Mouse (Mus musculus): ENCODE measurements around the gene Cluap1. TPM values are rescaled to one million over a fixed set of nuclear protein-coding genes. Genes with fewer than 3 reads are reported as not detected.

Cluap1 gene
- polyA plus RNA-seq (2015; fragmentation: Nextera tagmentation; extraction: Ambion mirVana): 36.8 and 40.1 TPM in 2 replicates

- Histone ChIP-seq H3K27ac (replicated peaks) (peak within 1 kb of the TSS; percentile 79), H3K36me3 (peaks cover 42% of the 10 kb centered on the region), H3K4me2 (peak within 1 kb of the TSS; percentile 67), H3K9me3 (replicated peaks) (no peaks in the 10 kb centered on the region), H3K27me3 (replicated peaks) (no peaks in the 10 kb centered on the region), H3K4me3 (replicated peaks) (peak within 1 kb of the TSS; percentile 65), H3K4me1 (peaks cover 19% of the 10 kb centered on the region), H3K9ac (replicated peaks) (peak within 1 kb of the TSS; percentile 71)
- under 1% methylated on average over 33 of the region's 33 CpGs for WGBS
- ATAC-seq (ENCODE audit: low FRiP score): peak; percentile 94
Observed at GRCm38 (mm10) chr16:3908537-3909111, at the start of gene Cluap1, which contains the start of gene 1700037C18Rik. Cluap1 (plus strand) TSS chr16:3908801. 1700037C18Rik (minus strand) TSS chr16:3908689.

- no peaks in the 10 kb centered on the region for H3K27me3 ChIP-seq (replicated peaks)
- no peak for ATAC-seq (ENCODE audit: low FRiP score)
- WGBS: 97% methylated on average over 4 of the region's 4 CpGs
- no peak overlapping the region for H3K4me2 ChIP-seq
- no peak overlapping the region for H3K27ac ChIP-seq (replicated peaks)
- no peak overlapping the region for H3K9ac ChIP-seq (replicated peaks)
- no peak overlapping the region for H3K4me3 ChIP-seq (replicated peaks)
- H3K36me3 ChIP-seq: peaks cover 33% of the 10 kb centered on the region
- no peaks in the 10 kb centered on the region for H3K4me1 ChIP-seq
- H3K9me3 ChIP-seq (replicated peaks): no peaks in the 10 kb centered on the region
Observed at GRCm38 (mm10) chr16:3859254-3859653, 49.3 kb upstream of the Cluap1 start.

GRCm38 (mm10) chr16:3871815-3872214 lies 36.8 kb upstream of the Cluap1 start:
- peaks cover 16% of the 10 kb centered on the region for H3K36me3 ChIP-seq
- ATAC-seq (ENCODE audit: low FRiP score): peak; percentile 25
- H3K4me1 ChIP-seq: peaks cover 21% of the 10 kb centered on the region
- no peaks in the 10 kb centered on the region for H3K9me3 ChIP-seq (replicated peaks)
- WGBS: 2% methylated on average over 16 of the region's 16 CpGs
- peak overlapping the region; percentile 56 for H3K9ac ChIP-seq (replicated peaks)
- peak overlapping the region; percentile 57 for H3K27ac ChIP-seq (replicated peaks)
- peak overlapping the region; percentile 54 for H3K4me3 ChIP-seq (replicated peaks)
- H3K4me2 ChIP-seq: peak overlapping the region; percentile 82
- H3K27me3 ChIP-seq (replicated peaks): no peaks in the 10 kb centered on the region

GRCm38 (mm10) chr16:3872216-3873047 lies 36.2 kb upstream of the Cluap1 start, which contains the start of gene Naa60:
Naa60 (plus strand) TSS chr16:3872375.
- Histone ChIP-seq H3K9me3 (replicated peaks) (no peaks in the 10 kb centered on the region), H3K4me3 (replicated peaks) (peak within 1 kb of the TSS; percentile 54), H3K9ac (replicated peaks) (peak within 1 kb of the TSS; percentile 56), H3K4me1 (peaks cover 21% of the 10 kb centered on the region), H3K4me2 (peak within 1 kb of the TSS; percentile 82), H3K27me3 (replicated peaks) (no peaks in the 10 kb centered on the region), H3K36me3 (peaks cover 16% of the 10 kb centered on the region), H3K27ac (replicated peaks) (peak within 1 kb of the TSS; percentile 57)
- peak; percentile 97 for ATAC-seq (ENCODE audit: low FRiP score)
- 6% methylated on average over 47 of the region's 47 CpGs for WGBS

- Histone ChIP-seq H3K4me1 (peaks cover 19% of the 10 kb centered on the region), H3K27me3 (replicated peaks) (no peaks in the 10 kb centered on the region), H3K4me3 (replicated peaks) (no peak overlapping the region), H3K4me2 (no peak overlapping the region), H3K9me3 (replicated peaks) (no peaks in the 10 kb centered on the region), H3K9ac (replicated peaks) (no peak overlapping the region), H3K27ac (replicated peaks) (no peak overlapping the region), H3K36me3 (peaks cover 21% of the 10 kb centered on the region)
- WGBS: 99% methylated on average over 4 of the region's 4 CpGs
- no peak for ATAC-seq (ENCODE audit: low FRiP score)
Observed at GRCm38 (mm10) chr16:3876346-3876745, 32.3 kb upstream of the Cluap1 start.

- under 1% methylated on average over 86 of the region's 88 CpGs for WGBS
- Histone ChIP-seq H3K4me3 (replicated peaks) (peak within 1 kb of the TSS; percentile 83), H3K4me1 (peaks cover 38% of the 10 kb centered on the region), H3K4me2 (peak within 1 kb of the TSS; percentile 77), H3K27me3 (replicated peaks) (no peaks in the 10 kb centered on the region), H3K36me3 (0 out of 2 replicates have a peak, but pooled peaks cover 6% of the 10 kb centered on the region), H3K27ac (replicated peaks) (peak within 1 kb of the TSS; percentile 96), H3K9me3 (replicated peaks) (no peaks in the 10 kb centered on the region), H3K9ac (replicated peaks) (peak within 1 kb of the TSS; percentile 92)
- ATAC-seq (ENCODE audit: low FRiP score): peak; percentile 98
Observed at GRCm38 (mm10) chr16:3884201-3885064, 24.2 kb upstream of the Cluap1 start, which contains the start of the genes Zfp597 and Gm20695. Zfp597 (minus strand) TSS chr16:3884561. Gm20695 (plus strand) TSS chr16:3884648.

GRCm38 (mm10) chr16:3885065-3885670 lies 23.4 kb upstream of the Cluap1 start:
- Histone ChIP-seq H3K4me1 (peaks cover 38% of the 10 kb centered on the region), H3K27me3 (replicated peaks) (no peaks in the 10 kb centered on the region), H3K27ac (replicated peaks) (peak overlapping the region; percentile 96), H3K9ac (replicated peaks) (peak overlapping the region; percentile 92), H3K36me3 (0 out of 2 replicates have a peak, but pooled peaks cover 4% of the 10 kb centered on the region), H3K4me3 (replicated peaks) (peak overlapping the region; percentile 83), H3K9me3 (replicated peaks) (no peaks in the 10 kb centered on the region), H3K4me2 (peak overlapping the region; percentile 77)
- ATAC-seq (ENCODE audit: low FRiP score): no peak; the same call in 1 of the 2 replicates
- 2% methylated on average over 10 of the region's 10 CpGs for WGBS

GRCm38 (mm10) chr16:3891621-3892295 lies 16.8 kb upstream of the Cluap1 start:
- Histone ChIP-seq H3K4me3 (replicated peaks) (no peak overlapping the region), H3K27ac (replicated peaks) (no peak overlapping the region), H3K9me3 (replicated peaks) (no peaks in the 10 kb centered on the region), H3K4me2 (no peak overlapping the region), H3K27me3 (replicated peaks) (no peaks in the 10 kb centered on the region), H3K36me3 (peaks cover 12% of the 10 kb centered on the region; the same call in 1 of the 2 replicates), H3K9ac (replicated peaks) (no peak overlapping the region), H3K4me1 (0 out of 2 replicates have a peak, but pooled peaks cover 4% of the 10 kb centered on the region)
- 98% methylated on average over 14 of the region's 14 CpGs for WGBS
- no peak for ATAC-seq (ENCODE audit: low FRiP score)

- WGBS: 80% methylated on average over 3 of the region's 3 CpGs
- Histone ChIP-seq H3K4me2 (no peak overlapping the region), H3K9ac (replicated peaks) (no peak overlapping the region), H3K9me3 (replicated peaks) (no peaks in the 10 kb centered on the region), H3K4me3 (replicated peaks) (no peak overlapping the region), H3K27ac (replicated peaks) (no peak overlapping the region), H3K4me1 (no peaks in the 10 kb centered on the region), H3K36me3 (peaks cover 23% of the 10 kb centered on the region), H3K27me3 (replicated peaks) (no peaks in the 10 kb centered on the region)
- ATAC-seq (ENCODE audit: low FRiP score): no peak
Observed at GRCm38 (mm10) chr16:3893739-3894138, 14.9 kb upstream of the Cluap1 start.

- Histone ChIP-seq H3K9me3 (replicated peaks) (no peaks in the 10 kb centered on the region), H3K36me3 (peaks cover 39% of the 10 kb centered on the region), H3K27ac (replicated peaks) (no peak overlapping the region), H3K27me3 (replicated peaks) (no peaks in the 10 kb centered on the region), H3K4me3 (replicated peaks) (no peak overlapping the region), H3K9ac (replicated peaks) (no peak overlapping the region), H3K4me1 (no peaks in the 10 kb centered on the region), H3K4me2 (no peak overlapping the region)
- WGBS: 86% methylated on average over 9 of the region's 9 CpGs
- no peak for ATAC-seq (ENCODE audit: low FRiP score)
Observed at GRCm38 (mm10) chr16:3895173-3895792, 13.3 kb upstream of the Cluap1 start.
